Mouse (Mus musculus) spleen, adult 12 weeks (tissue): ENCODE data around the gene Gata3.

Source experiments
- DNase-seq: peaks from one replicate; pipeline ENCODE4 v3.0.0; 2022; ENCODE audit warnings: low spot score

Gene Gata3

DNA sequence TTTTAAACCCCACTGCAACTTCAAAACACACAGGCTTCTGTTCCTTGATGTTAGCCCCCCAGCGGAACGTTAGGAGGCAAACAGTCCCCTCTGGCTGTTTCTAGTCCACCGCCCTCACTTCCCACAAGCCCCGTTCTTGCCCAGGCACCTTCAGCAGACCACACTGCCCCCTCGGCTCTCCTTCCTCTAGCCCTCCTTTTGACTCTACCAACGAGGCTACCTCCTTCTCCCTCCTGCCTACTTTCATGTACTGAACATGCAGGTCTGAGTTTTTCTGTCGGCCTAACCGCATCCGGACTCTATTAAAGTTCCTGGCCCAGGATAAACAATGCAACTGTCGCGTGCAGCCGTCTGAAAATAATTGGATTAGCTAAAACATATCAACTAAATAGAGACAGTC, 17.2 kb downstream of the Gata3 start:
- no peak for DNase-seq

DNA sequence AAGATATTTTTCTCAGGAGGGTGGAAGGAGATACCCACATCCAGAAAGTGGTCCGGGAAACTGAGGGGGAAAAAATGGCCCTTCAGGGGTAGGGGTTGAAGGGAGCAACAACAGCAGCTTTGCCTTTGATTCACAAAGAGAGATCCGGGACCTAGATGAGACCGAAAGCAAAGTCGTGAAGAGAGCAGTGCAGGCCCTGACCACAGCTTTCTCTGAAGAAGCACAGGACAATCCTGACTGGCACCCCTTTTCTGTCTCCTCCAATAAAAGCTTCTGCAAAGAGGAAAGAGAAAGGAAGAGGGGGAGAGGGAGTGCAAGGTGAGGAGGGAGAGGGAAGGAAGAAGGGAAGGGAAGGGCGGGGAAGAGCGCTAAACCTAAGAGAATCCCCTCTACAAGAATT, 18.0 kb downstream of the Gata3 start:
- DNase-seq = no peak

DNA sequence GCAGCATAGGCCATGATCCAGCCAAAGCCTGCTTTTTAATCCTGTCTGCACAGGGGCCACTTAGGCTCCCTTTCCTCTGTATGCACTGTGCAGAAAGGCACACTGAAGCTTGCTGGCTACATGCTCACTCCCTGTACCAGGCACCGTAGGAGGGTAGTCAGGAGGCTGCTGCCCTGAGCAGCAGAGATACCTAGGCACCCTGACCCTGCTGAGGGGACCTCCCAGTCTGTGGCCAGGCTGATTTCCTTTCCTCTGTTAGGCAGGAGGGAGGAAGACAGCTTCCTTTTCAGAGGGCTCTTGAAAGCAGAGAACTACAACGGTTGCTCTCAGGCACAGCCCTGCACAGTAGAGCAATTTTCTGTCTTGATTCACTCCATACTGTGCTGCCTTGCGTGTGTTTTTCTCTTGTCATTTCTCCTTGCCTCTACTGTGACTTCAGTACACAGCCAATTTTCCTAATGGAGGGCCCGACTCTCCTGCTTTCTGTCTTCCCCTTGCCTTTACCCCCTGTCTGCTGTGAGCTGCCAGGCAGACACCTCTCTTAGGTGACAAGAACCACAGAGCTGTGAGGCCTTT, 18.6 kb downstream of the Gata3 start:
- DNase-seq = no peak

DNA sequence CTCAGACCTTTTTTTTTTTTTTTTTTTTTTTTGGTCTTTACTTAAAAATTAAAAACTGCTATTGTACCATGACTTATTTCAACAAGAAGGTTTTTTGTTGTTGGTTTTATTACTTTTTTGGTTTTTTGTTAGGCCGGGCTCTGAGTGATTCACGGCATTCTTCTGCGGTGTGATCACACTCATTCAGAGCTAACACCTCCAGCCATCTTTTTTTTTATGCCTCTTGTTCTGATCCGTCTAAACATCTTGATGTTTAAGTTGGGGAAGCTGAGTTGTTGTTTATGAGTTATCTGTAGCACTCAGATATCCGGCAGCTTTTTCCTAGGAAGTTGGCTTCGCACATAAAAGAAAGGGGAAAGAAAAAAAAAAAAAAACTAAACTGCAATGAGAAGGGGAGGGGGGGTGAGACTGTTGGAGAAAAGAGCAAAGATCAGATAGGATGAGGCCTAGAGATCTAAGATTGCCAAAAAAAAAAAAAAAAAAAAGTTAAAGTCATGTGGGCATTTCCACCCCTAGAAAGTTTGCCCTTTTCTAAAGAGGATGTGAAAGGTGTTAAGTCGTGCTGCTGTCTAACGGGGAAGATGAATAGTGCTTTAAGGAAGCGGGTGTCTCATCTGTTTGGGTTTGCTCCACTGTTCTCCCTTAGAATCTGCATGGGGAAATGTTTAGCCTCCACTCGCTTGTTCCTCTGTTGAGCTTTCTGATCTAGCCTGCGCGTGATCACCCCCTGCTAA, 22.6 kb downstream of the Gata3 start:
- DNase-seq = no peak

DNA sequence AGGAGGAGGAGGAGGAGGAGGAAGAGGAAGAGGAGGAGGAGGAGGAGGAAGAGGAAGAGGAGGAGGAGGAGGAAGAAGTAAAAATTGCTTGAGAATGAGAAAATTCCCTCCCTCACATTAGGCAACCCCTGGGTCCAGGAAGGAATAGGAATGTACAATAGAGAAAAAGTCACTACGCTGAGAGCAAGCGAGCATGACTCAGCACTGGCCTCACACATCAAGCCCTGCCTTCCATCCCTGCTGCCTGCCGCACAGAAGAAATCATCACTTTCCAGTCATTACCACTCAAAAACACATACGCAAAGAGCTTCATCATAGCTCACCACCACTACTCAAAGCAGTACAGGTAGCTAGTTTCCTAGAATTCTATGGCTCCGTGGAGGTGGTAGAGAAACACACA, 29.1 kb downstream of the Gata3 start:
- no peak for DNase-seq

DNA sequence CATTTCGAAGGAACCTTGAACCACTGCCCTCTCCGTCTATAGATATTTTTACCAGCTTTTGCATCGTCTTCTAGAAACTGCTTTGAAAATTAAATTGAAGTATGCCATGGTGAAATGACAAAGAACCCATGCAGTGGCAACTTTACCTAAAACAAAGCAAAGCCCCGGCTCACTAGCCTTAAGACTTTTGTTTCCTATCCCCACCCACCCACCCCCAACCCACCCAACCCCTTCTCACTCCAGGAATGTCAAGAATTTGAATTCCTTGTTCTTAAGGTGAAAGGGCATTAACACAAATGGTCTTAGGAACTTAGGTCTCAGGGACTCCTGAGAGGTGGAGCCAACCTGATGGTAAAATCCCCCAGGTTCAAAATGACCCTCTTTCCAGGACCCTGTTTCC, 34.0 kb downstream of the Gata3 start:
- DNase-seq = no peak

DNA sequence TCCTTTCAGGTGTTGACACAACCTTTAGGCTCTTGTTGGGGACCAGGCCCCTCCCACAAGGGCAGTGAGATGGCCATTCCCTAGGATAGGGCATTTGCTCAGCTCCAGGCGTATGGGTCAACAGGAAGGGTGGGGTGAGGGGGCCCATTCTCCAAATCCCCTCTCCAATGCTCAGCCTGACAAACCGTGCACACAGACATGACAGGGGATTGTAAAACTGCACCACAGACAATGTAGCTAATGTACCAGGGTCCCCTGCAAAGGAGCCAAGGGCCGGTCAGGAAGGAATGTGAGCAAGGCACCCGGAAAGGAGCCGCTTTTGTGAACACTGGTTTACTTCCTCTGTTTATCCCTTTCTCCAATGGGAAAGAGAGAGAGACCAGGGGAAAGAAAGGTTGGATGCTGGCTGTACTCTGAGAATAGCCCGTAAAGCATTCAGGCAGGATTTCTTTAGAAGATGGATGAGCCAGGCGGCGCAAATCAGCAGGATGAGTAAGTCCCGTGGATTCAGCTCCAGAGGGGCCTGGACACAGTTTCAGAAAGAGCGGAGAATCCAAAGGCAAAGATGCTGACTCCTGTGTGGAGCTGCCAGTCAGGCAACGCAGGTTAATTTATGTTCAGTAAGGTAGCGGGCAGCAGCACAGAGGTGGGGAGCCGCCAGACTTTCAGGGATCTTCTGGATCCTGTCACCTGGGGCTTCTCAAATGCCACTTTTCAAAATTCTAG, 36.8 kb downstream of the Gata3 start:
- DNase-seq = no peak

DNA sequence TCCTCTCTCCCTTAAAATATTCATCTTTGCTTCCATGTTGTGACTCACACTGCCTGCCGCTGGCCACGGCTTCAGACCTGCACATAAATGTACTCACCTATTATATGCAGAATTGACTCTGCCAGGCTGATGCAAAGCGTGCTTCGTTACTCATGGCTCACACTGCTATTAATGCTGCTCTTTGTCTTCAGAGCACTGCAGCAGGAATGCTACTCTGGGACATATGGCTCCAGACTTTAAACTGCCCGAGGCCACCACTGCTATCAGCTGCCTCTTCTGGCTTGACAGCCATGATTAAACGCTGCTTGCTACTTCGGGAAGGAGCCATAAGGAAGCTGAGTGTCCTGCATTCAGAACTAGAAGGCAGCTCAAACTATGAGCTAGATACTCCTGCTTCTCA, 54.6 kb downstream of the Gata3 start:
- DNase-seq = no peak

DNA sequence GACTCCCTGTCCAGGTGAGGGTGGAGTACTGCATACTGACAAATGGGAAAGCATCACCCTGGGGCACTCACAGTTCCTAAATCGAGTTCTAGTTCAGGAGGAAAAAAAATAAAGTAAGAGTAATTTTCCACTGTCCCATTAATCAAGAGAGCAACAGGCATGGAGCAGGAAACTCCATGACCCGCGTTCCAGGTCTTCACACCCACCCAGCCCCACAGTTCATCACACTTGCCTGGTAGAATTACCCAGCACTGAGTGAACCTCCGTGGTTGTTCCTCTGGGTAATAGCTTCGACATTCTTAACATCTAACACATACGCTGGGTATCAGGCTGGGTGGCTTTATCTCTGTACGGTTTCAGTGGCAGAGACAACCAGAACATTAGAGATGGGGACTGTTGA, 56.1 kb downstream of the Gata3 start:
- DNase-seq = no peak

DNA sequence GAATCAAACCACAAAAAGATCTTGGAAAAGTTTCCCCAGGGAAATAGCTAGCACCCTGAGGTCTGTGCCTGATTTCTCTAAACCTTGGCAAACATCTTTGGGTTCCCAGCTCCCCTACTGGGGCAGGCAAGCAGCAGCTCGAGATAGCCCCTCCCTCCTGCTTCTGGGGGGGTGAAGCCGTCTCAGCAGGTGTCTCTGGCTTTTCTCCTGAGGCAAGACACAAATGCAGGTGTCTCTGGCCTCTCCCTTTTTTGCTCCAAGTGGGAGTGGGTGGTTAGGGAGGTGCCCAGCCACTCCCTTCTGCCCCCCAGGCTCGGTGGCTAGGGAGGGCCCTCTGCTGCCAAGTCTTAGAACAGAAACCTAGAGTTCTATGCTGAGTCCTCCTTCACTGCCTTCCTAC, 62.2 kb downstream of the Gata3 start:
- DNase-seq = no peak

DNA sequence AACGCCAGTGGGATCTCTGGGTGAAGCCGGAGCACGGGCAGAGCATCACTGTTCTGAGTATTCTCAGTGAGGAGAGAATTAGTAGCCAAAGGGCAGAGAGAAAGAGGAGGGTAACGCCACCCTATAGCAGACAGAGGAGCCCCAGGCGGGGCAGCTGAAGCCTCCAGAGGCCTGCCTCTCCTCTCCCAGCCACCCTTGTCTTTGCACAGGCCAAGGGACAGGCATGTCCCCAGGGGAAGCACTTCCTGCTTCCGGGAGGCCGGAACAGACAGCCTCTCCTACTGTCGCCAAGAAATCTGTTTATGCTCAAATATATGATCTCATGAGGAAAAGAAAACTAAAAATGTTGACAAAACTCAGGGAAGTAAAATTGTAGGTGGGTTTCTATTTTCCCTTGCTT, 69.2 kb downstream of the Gata3 start:
- DNase-seq = no peak

DNA sequence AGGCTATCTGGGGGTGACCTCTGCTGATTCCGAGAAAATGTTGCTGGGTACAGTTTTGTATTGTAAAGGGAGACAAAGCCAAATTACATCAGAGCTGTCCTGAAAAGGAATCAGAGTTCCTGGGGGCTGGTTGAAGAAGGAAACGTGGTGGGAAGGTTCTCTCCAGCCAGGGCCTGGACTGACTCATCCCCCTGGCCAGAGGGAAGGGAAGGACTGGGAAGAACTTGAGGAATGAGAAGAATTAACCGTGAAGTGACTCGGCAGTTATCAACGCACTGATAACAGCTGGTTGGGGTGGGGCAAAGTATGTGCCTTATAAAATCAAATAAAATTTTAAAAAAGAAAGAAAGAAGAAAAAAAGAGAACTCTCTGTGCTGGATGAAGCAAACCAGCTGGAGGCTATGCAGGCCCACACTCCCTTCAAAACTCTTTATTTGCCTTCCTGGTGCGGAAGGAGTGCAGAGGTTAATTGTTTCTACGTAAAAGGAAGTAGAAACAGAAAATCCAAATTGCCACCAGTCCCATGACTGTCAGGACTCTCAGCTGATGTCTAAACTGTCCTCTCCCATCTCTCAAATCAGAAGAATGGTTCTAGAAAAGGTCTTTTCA, 71.6 kb downstream of the Gata3 start:
- DNase-seq = no peak
